Mouse (Mus musculus) forebrain, embryonic 16.5 days (tissue): ENCODE results near the gene Myt1l. TPM values are rescaled to one million over a fixed set of nuclear protein-coding genes. Genes with fewer than 3 reads are reported as not detected.

Source experiments
- ATAC-seq: fragments of 200-750 bp; cut with Nextera tagmentation; 2 replicates; pipeline ENCODE4 v1.8.0; 2017; ENCODE audit warnings: mild to moderate bottlenecking, moderate library complexity
- H3K27ac ChIP-seq: fragments of 300-500 bp; sonication (generic); 2 replicates; pipeline ENCODE4 v1.5.1; 2014; ENCODE audit warnings: low read length, control low read depth
- H3K27me3 ChIP-seq: fragments of 300-500 bp; sonication (generic); replicated peaks from 2 replicates; pipeline ENCODE4 v1.6.1; 2014; ENCODE audit warnings: low read length; ENCODE audit not compliant: control insufficient read depth, insufficient read depth
- H3K36me3 ChIP-seq: fragments of 300-500 bp; sonication (generic); 2 replicates; pipeline ENCODE4 v1.6.1; 2014; ENCODE audit not compliant: control insufficient read depth, insufficient read depth
- H3K4me1 ChIP-seq: fragments of 300-500 bp; sonication (generic); replicated peaks from 2 replicates; pipeline ENCODE4 v1.6.1; 2014; ENCODE audit warnings: low read length; ENCODE audit not compliant: control insufficient read depth, insufficient read depth
- H3K4me2 ChIP-seq: fragments of 300-500 bp; sonication (generic); 2 replicates; pipeline ENCODE4 v1.6.1; 2014; ENCODE audit warnings: mild to moderate bottlenecking, low read length, control low read depth
- H3K4me3 ChIP-seq: fragments of 300-500 bp; sonication (generic); replicated peaks from 2 replicates; pipeline ENCODE4 v1.5.1; 2014; ENCODE audit warnings: mild to moderate bottlenecking, low read length, control low read depth
- H3K9ac ChIP-seq: fragments of 300-500 bp; sonication (generic); replicated peaks from 2 replicates; pipeline ENCODE4 v1.6.1; 2014; ENCODE audit warnings: low read depth, low read length, control low read depth
- H3K9me3 ChIP-seq: fragments of 300-500 bp; sonication (generic); 2 replicates; pipeline ENCODE4 v1.6.1; 2016; ENCODE audit warnings: low read length; ENCODE audit not compliant: control insufficient read depth
- WGBS: fragments of 180-500 bp; shearing (Covaris S2); extraction: QIAGEN DNeasy Blood & Tissue Kit; methylation state at CpG from one replicate; pipeline ENCODE4 v1.1.7; 2014; 5-methylcytosine and 5-hydroxymethylcytosine counted together
- polyA plus RNA-seq: library from polyadenylated mRNA; unstranded; fragments of >200 nt; fragmentation: Nextera tagmentation; extraction: Ambion mirVana; gene quantifications from 2 replicates; pipeline ENCODE4 v1.2.1, GENCODE M21; 2015

Gene Myt1l
- polyA plus RNA-seq, 1 experiment from 2014 or later, result 316 TPM

- no peaks in the 10 kb centered on the region for H3K27me3 ChIP-seq
- H3K4me3 ChIP-seq, result no peak overlapping the region
- peak overlapping the region; percentile 89 for H3K27ac ChIP-seq
- 25% methylated on average over 1 of the region's 1 CpGs for WGBS
- peaks cover 3% of the 10 kb centered on the region; the same call in 1 of the 2 replicates for H3K36me3 ChIP-seq
- no peaks in the 10 kb centered on the region for H3K9me3 ChIP-seq
- H3K4me2 ChIP-seq, result no peak overlapping the region
- ATAC-seq, result peak; percentile 7; the same call in 1 of the 2 replicates
- H3K9ac ChIP-seq, result no peak overlapping the region
- H3K4me1 ChIP-seq, result peaks cover 36% of the 10 kb centered on the region
Measured at GRCm38 (mm10) chr12:29640201-29640600, 112.0 kb downstream of the Myt1l start.

- peak overlapping the region; percentile 40; the same call in 1 of the 2 replicates for H3K9ac ChIP-seq
- 3% methylated on average over 4 of the region's 4 CpGs for WGBS
- no peaks in the 10 kb centered on the region for H3K27me3 ChIP-seq
Measured at GRCm38 (mm10) chr12:29642915-29643314, 114.7 kb downstream of the Myt1l start.

GRCm38 (mm10) chr12:29644091-29644490 lies 115.9 kb downstream of the Myt1l start:
- Histone ChIP-seq H3K27me3 (no peaks in the 10 kb centered on the region), H3K4me1 (peaks cover 34% of the 10 kb centered on the region), H3K4me3 (no peak overlapping the region), H3K36me3 (peaks cover 12% of the 10 kb centered on the region), H3K9me3 (no peaks in the 10 kb centered on the region), H3K9ac (no peak overlapping the region), H3K27ac (peak overlapping the region; percentile 24; the same call in 1 of the 2 replicates), H3K4me2 (no peak overlapping the region)
- WGBS, result 75% methylated on average over 4 of the region's 4 CpGs
- no peak for ATAC-seq

More at GRCm38 (mm10) chr12:29642915-29643314, 114.7 kb downstream of the Myt1l start:
- no peak overlapping the region for H3K4me2 ChIP-seq
- peak overlapping the region; percentile 84 for H3K27ac ChIP-seq
- no peak overlapping the region for H3K4me3 ChIP-seq
- no peaks in the 10 kb centered on the region for H3K9me3 ChIP-seq
- peak; percentile 53 for ATAC-seq
- peaks cover 12% of the 10 kb centered on the region for H3K36me3 ChIP-seq
- peaks cover 36% of the 10 kb centered on the region for H3K4me1 ChIP-seq

GRCm38 (mm10) chr12:29644721-29645120 lies 116.5 kb downstream of the Myt1l start:
- no peaks in the 10 kb centered on the region for H3K27me3 ChIP-seq
- peaks cover 35% of the 10 kb centered on the region for H3K4me1 ChIP-seq
- H3K4me2 ChIP-seq, result no peak overlapping the region
- ATAC-seq, result no peak
- H3K9me3 ChIP-seq, result no peaks in the 10 kb centered on the region
- 86% methylated on average over 7 of the region's 7 CpGs for WGBS
- H3K9ac ChIP-seq, result no peak overlapping the region
- peaks cover 12% of the 10 kb centered on the region for H3K36me3 ChIP-seq
- H3K4me3 ChIP-seq, result no peak overlapping the region
- H3K27ac ChIP-seq, result no peak overlapping the region

- Histone ChIP-seq H3K4me2 (no peak overlapping the region), H3K27ac (peak overlapping the region; percentile 80), H3K9me3 (no peaks in the 10 kb centered on the region), H3K27me3 (no peaks in the 10 kb centered on the region), H3K4me3 (no peak overlapping the region), H3K4me1 (peaks cover 32% of the 10 kb centered on the region), H3K9ac (no peak overlapping the region), H3K36me3 (peaks cover 9% of the 10 kb centered on the region)
- peak; percentile 77 for ATAC-seq
- 62% methylated on average over 10 of the region's 10 CpGs for WGBS
Measured at GRCm38 (mm10) chr12:29649510-29650152, 121.4 kb downstream of the Myt1l start.

GRCm38 (mm10) chr12:29652516-29652915 lies 124.3 kb downstream of the Myt1l start:
- no peak overlapping the region for H3K4me2 ChIP-seq
- no peak overlapping the region for H3K27ac ChIP-seq
- no peak overlapping the region for H3K9ac ChIP-seq
- H3K9me3 ChIP-seq, result no peaks in the 10 kb centered on the region
- H3K36me3 ChIP-seq, result no peaks in the 10 kb centered on the region
- no peak for ATAC-seq
- 89% methylated on average over 5 of the region's 5 CpGs for WGBS
- no peak overlapping the region for H3K4me3 ChIP-seq
- peaks cover 53% of the 10 kb centered on the region for H3K4me1 ChIP-seq
- no peaks in the 10 kb centered on the region for H3K27me3 ChIP-seq

GRCm38 (mm10) chr12:29655197-29655632 lies 127.0 kb downstream of the Myt1l start:
- WGBS, result 28% methylated on average over 10 of the region's 10 CpGs
- no peaks in the 10 kb centered on the region for H3K27me3 ChIP-seq
- no peak overlapping the region for H3K4me3 ChIP-seq
- peak; percentile 82 for ATAC-seq
- no peaks in the 10 kb centered on the region for H3K9me3 ChIP-seq
- H3K9ac ChIP-seq, result peak overlapping the region; percentile 27
- peak overlapping the region; percentile 16; the same call in 1 of the 2 replicates for H3K4me2 ChIP-seq
- H3K36me3 ChIP-seq, result no peaks in the 10 kb centered on the region
- H3K27ac ChIP-seq, result peak overlapping the region; percentile 98
- H3K4me1 ChIP-seq, result peaks cover 45% of the 10 kb centered on the region

GRCm38 (mm10) chr12:29655673-29656072 lies 127.5 kb downstream of the Myt1l start:
- ATAC-seq, result peak; percentile 38
- Histone ChIP-seq H3K27ac (peak overlapping the region; percentile 98), H3K36me3 (no peaks in the 10 kb centered on the region), H3K4me3 (no peak overlapping the region), H3K4me2 (peak overlapping the region; percentile 16; the same call in 1 of the 2 replicates), H3K9me3 (no peaks in the 10 kb centered on the region), H3K9ac (peak overlapping the region; percentile 27), H3K27me3 (no peaks in the 10 kb centered on the region), H3K4me1 (peaks cover 45% of the 10 kb centered on the region)
- WGBS, result 64% methylated on average over 12 of the region's 12 CpGs

GRCm38 (mm10) chr12:29657061-29657460 lies 128.9 kb downstream of the Myt1l start:
- ATAC-seq, result no peak
- Histone ChIP-seq H3K4me1 (peaks cover 42% of the 10 kb centered on the region), H3K27ac (peak overlapping the region; percentile 76), H3K9me3 (no peaks in the 10 kb centered on the region), H3K27me3 (no peaks in the 10 kb centered on the region), H3K4me2 (no peak overlapping the region), H3K4me3 (no peak overlapping the region), H3K9ac (no peak overlapping the region), H3K36me3 (no peaks in the 10 kb centered on the region)
- WGBS, result 24% methylated on average over 3 of the region's 3 CpGs
